23 mouse cellular contexts compared by ENCODE assay signal in genomic region chr7:52865755-52866154, GRCm38 (mm10).
DNase-seq lines count a peak whose midpoint lies in the region; ATAC-seq and TF ChIP-seq lines count a peak whose summit lies in the region.
"Had no signal": no experiment of that assay in that cellular context is flagged by ENCODE, and none has a peak within 500 bp of the region (broad histone marks: within the 10 kb centered on the region; RNA-seq: fewer than 3 reads in every experiment).

No protein-coding gene starts in this region.

- TF ChIP-seq CTCF in lung, embryonic 14.5 days (IDR thresholded peaks at IDR 0.05; ENCODE audit: low read depth) = no peak

- no peak overlapping the region for H3K4me3 ChIP-seq in lung, embryonic 14.5 days (ENCODE audit: low read depth, low read length)
- H3K4me3 ChIP-seq: embryonic facial prominence, embryonic 10.5 days; gastrocnemius, adult 2 months; heart, embryonic 13.5 days; hindbrain, embryonic 15.5 days had no signal

- H3K27ac ChIP-seq in lung, embryonic 14.5 days (ENCODE audit: low read depth) = no peak overlapping the region
- H3K27ac ChIP-seq: embryonic facial prominence, embryonic 10.5 days; gastrocnemius, adult 2 months; heart, embryonic 13.5 days; hindbrain, embryonic 15.5 days had no signal

- H3K4me2 ChIP-seq in lung, embryonic 14.5 days = no peak overlapping the region
- H3K4me2 ChIP-seq: heart, embryonic 13.5 days; hindbrain, embryonic 15.5 days had no signal

- 63% methylated on average over 1 of the region's 1 CpGs for WGBS in lung, embryonic 14.5 days

- no peaks in the 10 kb centered on the region for H3K27me3 ChIP-seq in lung, embryonic 14.5 days (ENCODE audit: insufficient read depth, low read length)
- H3K27me3 ChIP-seq: heart, embryonic 13.5 days; hindbrain, embryonic 15.5 days had no signal

- no peaks in the 10 kb centered on the region for H3K4me1 ChIP-seq in lung, embryonic 14.5 days (ENCODE audit: insufficient read depth)
- H3K4me1 ChIP-seq: embryonic facial prominence, embryonic 10.5 days; heart, embryonic 13.5 days; hindbrain, embryonic 15.5 days had no signal

- no peak overlapping the region for H3K9ac ChIP-seq in lung, embryonic 14.5 days
- H3K9ac ChIP-seq: heart, embryonic 13.5 days; hindbrain, embryonic 15.5 days had no signal

- no peaks in the 10 kb centered on the region for H3K9me3 ChIP-seq in lung, embryonic 14.5 days (ENCODE audit: low read depth, low read length)
- H3K9me3 ChIP-seq: embryonic facial prominence, embryonic 10.5 days; G1E; heart, embryonic 13.5 days; hindbrain, embryonic 15.5 days had no signal

- no peaks in the 10 kb centered on the region for H3K36me3 ChIP-seq in lung, embryonic 14.5 days (ENCODE audit: insufficient read depth)
- H3K36me3 ChIP-seq: embryonic facial prominence, embryonic 10.5 days; G1E; heart, embryonic 13.5 days; hindbrain, embryonic 15.5 days had no signal

- no peak for ATAC-seq in lung, embryonic 14.5 days (ENCODE audit: insufficient read depth)
- ATAC-seq: activated CD4-positive, CD25-positive, alpha-beta regulatory T cell, adult 4 months; CD4-positive, CD25-positive, alpha-beta regulatory T cell, adult 4 months; forebrain, embryonic 14.5 days; intestine, embryonic 16.5 days had no signal

- DNase-seq in adrenal gland, adult 8-10 months = peak; percentile 11
- DNase-seq in adrenal gland, adult 18-20 months (ENCODE audit: low spot score in 2 of 2) = no peak
- DNase-seq in lung, embryonic 14.5 days = peak; percentile 3
- no peak for DNase-seq in lung, postnatal 10 days
- DNase-seq in adrenal gland, postnatal 10 days = peak; percentile 5
- no peak for DNase-seq in urinary bladder, adult 18-20 months (ENCODE audit: low spot score in 2 of 2)
- DNase-seq in right cerebral cortex, postnatal 10 days (ENCODE audit: low spot score in 2 of 2) = no peak
- DNase-seq: B cell, adult 2 months; cerebellum, adult 18-20 months; cerebellum, adult 9-11 months; gastrocnemius, adult 2 months; gastrocnemius, postnatal 36 days; heart, adult 11 months; heart, postnatal 36 days; kidney, adult 8-10 months had no signal

Comparison
In these comparisons a context has a peak if more than half of its experiments do, and no peak if none do; other contexts are left out.
1. DNase-seq: peak in adrenal gland, adult 8-10 months (single experiment), lung, embryonic 14.5 days (single experiment) and adrenal gland, postnatal 10 days (single experiment); none in adrenal gland, adult 18-20 months (0 of 2), lung, postnatal 10 days (single experiment), urinary bladder, adult 18-20 months (0 of 2) and right cerebral cortex, postnatal 10 days (0 of 2).